Mouse (Mus musculus) heart, adult 2 months (tissue): ENCODE data around the gene Ddx6. TPM values are rescaled to one million over a fixed set of nuclear protein-coding genes. Genes with fewer than 3 reads are reported as not detected.

Source experiments
- DNase-seq, 2 experiments: peaks; one replicate each; pipeline ENCODE4 v3.0.0; 2021
- H3K27ac ChIP-seq: fragments of 200-600 bp; 2 replicates; pipeline ENCODE4 v1.8.1; 2022
- H3K27me3 ChIP-seq: fragments of 200-500 bp; 2 replicates; pipeline ENCODE4 v1.6.1; 2012; ENCODE audit warnings: mild to moderate bottlenecking, low read length, inconsistent platforms, mixed read lengths; ENCODE audit not compliant: control insufficient read depth, insufficient read depth
- H3K36me3 ChIP-seq: fragments of 200-500 bp; 2 replicates; pipeline ENCODE4 v1.6.1; 2012; ENCODE audit warnings: low read length, inconsistent platforms; ENCODE audit not compliant: control insufficient read depth, insufficient read depth
- H3K4me1 ChIP-seq: fragments of 200-500 bp; 2 replicates; pipeline ENCODE4 v1.6.1; 2011; ENCODE audit warnings: low read length; ENCODE audit not compliant: control insufficient read depth, insufficient read depth
- H3K4me3 ChIP-seq: fragments of 200-600 bp; 2 replicates; pipeline ENCODE4 v1.8.1; 2022
- H3K79me2 ChIP-seq: fragments of 200-500 bp; replicated peaks from 2 replicates; pipeline ENCODE4 v1.6.1; 2012; ENCODE audit warnings: mild to moderate bottlenecking, inconsistent platforms, low read length, moderate library complexity, mixed read lengths; ENCODE audit not compliant: control insufficient read depth, insufficient read depth
- H3K9ac ChIP-seq: fragments of 200-500 bp; 2 replicates; pipeline ENCODE4 v1.6.1; 2012; ENCODE audit warnings: low read depth, mild to moderate bottlenecking, control low read depth, inconsistent platforms, low read length, mixed read lengths
- CTCF ChIP-seq: fragments of 200-600 bp; IDR thresholded peaks from 2 replicates; pipeline ENCODE4 v1.8.1; 2022; ENCODE audit warnings: antibody characterized with exemption, mild to moderate bottlenecking, moderate library complexity
- EP300 ChIP-seq: fragments of 200-500 bp; IDR thresholded peaks from 2 replicates; pipeline ENCODE4 v1.6.1; 2011; ENCODE audit warnings: low read depth, low read length, control low read depth; ENCODE audit not compliant: insufficient read depth
- POLR2A ChIP-seq: fragments of 200-500 bp; IDR thresholded peaks from 2 replicates; pipeline ENCODE4 v1.6.1; 2011; ENCODE audit warnings: mild to moderate bottlenecking, low read depth, low read length, control low read depth; ENCODE audit not compliant: insufficient read depth
- WGBS: fragments of 180-500 bp; shearing (Covaris S2); methylation state at CpG from one replicate; pipeline ENCODE4 v1.1.7; 2018; 5-methylcytosine and 5-hydroxymethylcytosine counted together
- intact Hi-C: fragments of 180-260 bp; cut with DNase I; formaldehyde crosslinking; loops from one replicate; pipeline ENCODE4 v1.15.1; 2025
- polyA plus RNA-seq: library from polyadenylated mRNA; depleted of rRNA; stranded (reverse); fragments of >200 nt; gene quantifications from 2 replicates; pipeline ENCODE4 v1.2.3, GENCODE M21; 2012; rRNA removed
- total RNA-seq, 2 experiments: library from RNA; stranded (reverse); gene quantifications; 2 replicates each; pipeline ENCODE4 v1.2.3; 2021

Gene Ddx6
- total and polyA plus RNA-seq, 3 experiments = 14.3 to 88.4 (median 75.6) TPM

DNA sequence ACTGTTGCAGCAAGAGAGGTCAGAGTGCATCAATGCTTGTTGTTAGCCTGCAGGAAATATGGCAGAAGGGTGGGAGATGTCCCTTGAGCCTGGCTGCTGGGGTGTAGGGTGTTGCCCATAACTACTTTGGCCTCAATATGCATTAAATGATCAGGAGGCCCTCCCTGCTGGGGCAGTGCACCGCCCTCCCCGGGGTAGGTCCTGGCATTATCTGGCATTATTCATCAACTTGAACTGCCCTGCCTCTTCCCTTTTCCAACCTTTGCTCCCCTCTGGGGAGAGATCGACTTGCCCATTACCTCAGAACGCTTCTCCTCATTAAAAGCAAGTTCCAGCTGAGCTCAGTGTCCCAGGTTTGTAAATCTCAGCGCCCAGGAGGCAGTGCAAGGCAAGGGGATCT, 74.9 kb downstream of the Ddx6 start:
- Histone ChIP-seq H3K4me3 (no peak overlapping the region), H3K36me3 (no peaks in the 10 kb centered on the region), H3K9ac (no peak overlapping the region), H3K79me2 (no peaks in the 10 kb centered on the region), H3K27me3 (no peaks in the 10 kb centered on the region), H3K4me1 (no peaks in the 10 kb centered on the region), H3K27ac (no peak overlapping the region)
- WGBS = 72% methylated on average over 5 of the region's 5 CpGs
- DNase-seq = no peak
- TF ChIP-seq CTCF = no peak
- TF ChIP-seq EP300 = no peak
- no peak for TF ChIP-seq POLR2A
- intact Hi-C loops = no loop called here

- TF ChIP-seq POLR2A (no peak), CTCF (no peak), EP300 (no peak)
- intact Hi-C loops = no loop called here
- 87% methylated on average over 8 of the region's 8 CpGs for WGBS
Measured at GRCm38 (mm10) chr9:44683046-44683445, 78.4 kb downstream of the Ddx6 start.

DNA sequence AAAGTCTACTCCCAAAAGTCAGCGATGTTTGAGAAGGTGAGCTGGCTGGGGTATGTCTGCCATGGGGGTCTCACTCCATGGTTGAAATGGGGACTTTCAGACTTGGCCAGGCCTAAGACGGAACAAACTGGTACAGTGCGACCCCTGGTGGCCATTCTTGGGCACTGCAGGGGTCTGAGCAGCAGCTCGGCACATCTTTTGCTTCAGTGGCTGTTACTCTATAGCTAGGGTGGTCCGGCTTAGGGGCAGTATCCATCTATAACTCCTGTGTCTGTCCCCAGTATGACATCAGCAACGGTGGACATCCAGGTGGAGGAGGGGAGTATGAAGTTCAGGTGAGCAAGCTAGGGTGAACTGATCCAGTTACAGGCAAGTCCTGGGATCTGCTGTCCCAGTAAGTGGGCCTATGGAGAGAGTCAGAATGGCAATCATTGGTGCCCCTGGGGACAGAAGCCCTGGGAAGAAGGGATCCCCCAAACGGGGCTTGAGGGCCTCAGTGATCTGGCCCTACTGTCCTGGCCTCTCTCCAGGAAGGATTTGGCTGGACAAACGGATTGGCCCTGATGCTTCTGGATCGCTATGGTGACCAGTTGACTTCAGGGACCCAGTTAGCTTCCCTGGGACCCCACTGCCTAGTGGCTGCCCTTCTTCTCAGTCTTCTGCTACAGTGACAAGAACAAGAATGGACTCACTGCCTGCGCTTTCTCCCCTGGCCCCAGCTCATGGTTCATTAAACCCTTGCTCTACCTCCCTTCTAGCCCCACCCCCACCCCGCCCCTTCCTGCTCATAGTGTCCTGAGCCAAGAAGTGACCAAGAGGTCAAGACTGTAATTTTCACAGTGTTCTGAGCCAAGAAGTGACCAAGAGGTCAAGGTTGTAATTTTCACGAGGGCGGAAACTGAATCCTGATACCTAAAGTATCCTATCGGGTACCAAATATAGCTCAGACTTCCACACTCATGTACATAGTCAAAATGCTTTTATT, 80.9 kb downstream of the Ddx6 start:
- H3K36me3 ChIP-seq = no peaks in the 10 kb centered on the region
- intact Hi-C loops = loop anchor here (1.0 to 5.0 kb wide), 3 partner anchors 30 to 231 kb away; partner anchors contain the start of gene Upk2
- no peaks in the 10 kb centered on the region for H3K27me3 ChIP-seq
- peak; percentile 54; the same call in 1 of the 2 replicates for TF ChIP-seq EP300
- no peak for TF ChIP-seq POLR2A
- TF ChIP-seq CTCF = 0 out of 2 replicates have a peak, but pooled peaks have one; percentile 98
- WGBS = 16% methylated on average over 14 of the region's 14 CpGs
- no peak overlapping the region for H3K9ac ChIP-seq
- DNase-seq = peak; percentile 70 to 82
- H3K27ac ChIP-seq = peak overlapping the region; percentile 36
- no peaks in the 10 kb centered on the region for H3K79me2 ChIP-seq
- peaks cover 10% of the 10 kb centered on the region for H3K4me1 ChIP-seq
- H3K4me3 ChIP-seq = no peak overlapping the region

More at GRCm38 (mm10) chr9:44683046-44683445, 78.4 kb downstream of the Ddx6 start:
- no peak overlapping the region for H3K9ac ChIP-seq
- no peaks in the 10 kb centered on the region for H3K36me3 ChIP-seq
- H3K4me1 ChIP-seq = peaks cover 10% of the 10 kb centered on the region
- H3K27ac ChIP-seq = no peak overlapping the region
- H3K27me3 ChIP-seq = no peaks in the 10 kb centered on the region
- DNase-seq = no peak
- H3K79me2 ChIP-seq = no peaks in the 10 kb centered on the region
- no peak overlapping the region for H3K4me3 ChIP-seq

GRCm38 (mm10) chr9:44686638-44687037, 81.9 kb downstream of the Ddx6 start:
- Histone ChIP-seq H3K79me2 (no peaks in the 10 kb centered on the region), H3K4me1 (peaks cover 16% of the 10 kb centered on the region), H3K27ac (peak overlapping the region; percentile 36), H3K4me3 (no peak overlapping the region), H3K27me3 (no peaks in the 10 kb centered on the region), H3K9ac (no peak overlapping the region), H3K36me3 (no peaks in the 10 kb centered on the region)
- intact Hi-C loops = loop anchor here (5.0 kb wide), 1 partner anchor 179 kb away; no protein-coding TSS in a partner anchor
- no peak for DNase-seq
- 71% methylated on average over 5 of the region's 5 CpGs for WGBS
- TF ChIP-seq POLR2A = no peak
- TF ChIP-seq CTCF = no peak
- TF ChIP-seq EP300 = no peak

GRCm38 (mm10) chr9:44688013-44688412, 83.3 kb downstream of the Ddx6 start:
- no peak overlapping the region for H3K27ac ChIP-seq
- H3K36me3 ChIP-seq = no peaks in the 10 kb centered on the region
- H3K27me3 ChIP-seq = no peaks in the 10 kb centered on the region
- intact Hi-C loops = loop anchor here (5.0 kb wide), 1 partner anchor 181 kb away; no protein-coding TSS in a partner anchor
- no peak for TF ChIP-seq CTCF
- TF ChIP-seq EP300 = no peak
- TF ChIP-seq POLR2A = no peak
- no peak overlapping the region for H3K4me3 ChIP-seq
- H3K9ac ChIP-seq = no peak overlapping the region
- H3K79me2 ChIP-seq = no peaks in the 10 kb centered on the region
- 82% methylated on average over 9 of the region's 9 CpGs for WGBS
- H3K4me1 ChIP-seq = peaks cover 26% of the 10 kb centered on the region
- no peak for DNase-seq

Other genes starting within 250 kb of the Ddx6 start
- gene Vps11, start 243.2 kb upstream of the Ddx6 start, total RNA-seq = 10 to 100 TPM; 13.9 to 15.3 TPM
- gene Vps11, start 243.2 kb upstream of the Ddx6 start, polyA plus RNA-seq = 15.5 and 17.9 TPM in 2 replicates
- gene Hyou1, start 225.4 kb upstream of the Ddx6 start, total RNA-seq = 10 to 100 TPM; 73.9 to 79.6 TPM
- 23.1 and 41.1 TPM in 2 replicates for gene Hyou1, start 225.4 kb upstream of the Ddx6 start, polyA plus RNA-seq
- gene Slc37a4, start 208.0 kb upstream of the Ddx6 start, total RNA-seq = 10 to 100 TPM; 20.9 to 24.8 TPM
- 38.9 and 62.9 TPM in 2 replicates for gene Slc37a4, start 208.0 kb upstream of the Ddx6 start, polyA plus RNA-seq
- 100 to 1,000 TPM; 735 to 889 TPM for gene Rps25, start 197.8 kb upstream of the Ddx6 start, total RNA-seq
- gene Rps25, start 197.8 kb upstream of the Ddx6 start, polyA plus RNA-seq = 162 and 268 TPM in 2 replicates
- 10 to 100 TPM; 34.9 to 36.2 TPM for gene Trappc4, start 197.3 kb upstream of the Ddx6 start, total RNA-seq
- gene Trappc4, start 197.3 kb upstream of the Ddx6 start, polyA plus RNA-seq = 28.2 and 39.9 TPM in 2 replicates
- 1 to 10 TPM; 5.5 to 5.7 TPM for gene Ccdc84, start 186.3 kb upstream of the Ddx6 start, total RNA-seq
- gene Ccdc84, start 186.3 kb upstream of the Ddx6 start, polyA plus RNA-seq = 10.5 and 18.1 TPM in 2 replicates
- not detected for gene Foxr1, start 163.8 kb upstream of the Ddx6 start, total RNA-seq
- gene Foxr1, start 163.8 kb upstream of the Ddx6 start, polyA plus RNA-seq = not detected in 2 replicates
- gene Upk2, start 149.9 kb upstream of the Ddx6 start, total RNA-seq = not detected
- gene Upk2, start 149.9 kb upstream of the Ddx6 start, polyA plus RNA-seq = 0.47 and 0.53 TPM in 2 replicates
- 10 to 100 TPM; 44.5 to 58.7 TPM for gene Bcl9l, start 122.1 kb upstream of the Ddx6 start, total RNA-seq
- 15.3 and 21.5 TPM in 2 replicates for gene Bcl9l, start 122.1 kb upstream of the Ddx6 start, polyA plus RNA-seq
- under 1 TPM; 0.41 to 0.42 TPM for gene Cxcr5, start 43.0 kb upstream of the Ddx6 start, total RNA-seq
- gene Cxcr5, start 43.0 kb upstream of the Ddx6 start, polyA plus RNA-seq = 0.59 and 1.7 TPM in 2 replicates
- not detected for gene Treh, start 68.3 kb downstream of the Ddx6 start, total RNA-seq
- gene Treh, start 68.3 kb downstream of the Ddx6 start, polyA plus RNA-seq = not detected in 2 replicates
- 100 to 1,000 TPM; 104 to 108 TPM for gene Phldb1, start 130.3 kb downstream of the Ddx6 start, total RNA-seq
- 146 and 165 TPM in 2 replicates for gene Phldb1, start 130.3 kb downstream of the Ddx6 start, polyA plus RNA-seq
- gene Arcn1, start 163.0 kb downstream of the Ddx6 start, total RNA-seq = 10 to 100 TPM; 78.6 to 93.9 TPM
- gene Arcn1, start 163.0 kb downstream of the Ddx6 start, polyA plus RNA-seq = 28.2 and 57.5 TPM in 2 replicates
- gene Ift46, start 163.0 kb downstream of the Ddx6 start, total RNA-seq = 10 to 100 TPM; 22.7 to 27.8 TPM
- 28.3 and 36.1 TPM in 2 replicates for gene Ift46, start 163.0 kb downstream of the Ddx6 start, polyA plus RNA-seq
- gene Tmem25, start 194.4 kb downstream of the Ddx6 start, total RNA-seq = 10 to 100 TPM; 10.6 to 10.9 TPM
- gene Tmem25, start 194.4 kb downstream of the Ddx6 start, polyA plus RNA-seq = 22.5 and 27.2 TPM in 2 replicates
- under 1 TPM; 0.96 to 0.97 TPM for gene Ttc36, start 198.2 kb downstream of the Ddx6 start, total RNA-seq
- gene Ttc36, start 198.2 kb downstream of the Ddx6 start, polyA plus RNA-seq = 0.53 and 1.3 TPM in 2 replicates